Mouse (Mus musculus) cerebellum, adult 2 months (tissue): ENCODE measurements around the gene D5Ertd579e.

Source experiments
- CTCF ChIP-seq: fragments of 200-500 bp; IDR thresholded peaks from 2 replicates; pipeline ENCODE4 v1.5.1; 2011; ENCODE audit warnings: low read depth, mild to moderate bottlenecking, control low read depth, low read length, moderate library complexity, borderline replicate concordance; ENCODE audit not compliant: insufficient read depth
- POLR2A ChIP-seq: fragments of 200-500 bp; IDR thresholded peaks from 2 replicates; pipeline ENCODE4 v1.6.1; 2011; ENCODE audit warnings: low read length, control low read depth, borderline replicate concordance; ENCODE audit not compliant: insufficient read depth

GRCm38 (mm10) chr5:36742126-36742848 lies 46.5 kb upstream of the D5Ertd579e start:
- TF ChIP-seq POLR2A (no peak), CTCF (peak; percentile 94)
